Mouse (Mus musculus) stomach, postnatal 0 days (tissue): ENCODE data around the gene Adam15. TPM values are rescaled to one million over a fixed set of nuclear protein-coding genes. Genes with fewer than 3 reads are reported as not detected.

Experiments used
- ATAC-seq: fragments of 200-750 bp; cut with Nextera tagmentation; 2 replicates; pipeline ENCODE4 v1.8.0; 2017; ENCODE audit not compliant: low FRiP score, low TSS enrichment
- DNase-seq: peaks from one replicate; pipeline ENCODE4 v3.0.0-alpha.2; 2016; ENCODE audit warnings: low spot score
- H3K27ac ChIP-seq: fragments of 300-500 bp; sonication (generic); replicated peaks from 2 replicates; pipeline ENCODE4 v1.5.1; 2014; ENCODE audit warnings: mild to moderate bottlenecking, control low read depth
- H3K27me3 ChIP-seq: fragments of 300-500 bp; sonication (generic); 2 replicates; pipeline ENCODE4 v1.6.1; 2014; ENCODE audit warnings: low read length; ENCODE audit not compliant: control insufficient read depth, insufficient read depth
- H3K36me3 ChIP-seq: fragments of 300-500 bp; sonication (generic); 2 replicates; pipeline ENCODE4 v1.6.1; 2014; ENCODE audit warnings: low read length, mixed read lengths; ENCODE audit not compliant: control insufficient read depth, insufficient read depth
- H3K4me1 ChIP-seq: fragments of 300-500 bp; sonication (generic); replicated peaks from 2 replicates; pipeline ENCODE4 v1.6.1; 2014; ENCODE audit warnings: antibody characterized with exemption; ENCODE audit not compliant: control insufficient read depth, insufficient read depth
- H3K4me2 ChIP-seq: fragments of 300-500 bp; sonication (generic); replicated peaks from 2 replicates; pipeline ENCODE4 v1.6.1; 2014; ENCODE audit warnings: low read depth, mild to moderate bottlenecking, control low read depth, moderate library complexity
- H3K4me3 ChIP-seq: fragments of 300-500 bp; sonication (generic); 2 replicates; pipeline ENCODE4 v1.5.1; 2014; ENCODE audit warnings: low read depth, low read length, control low read depth
- H3K9ac ChIP-seq: fragments of 300-500 bp; sonication (generic); 2 replicates; pipeline ENCODE4 v1.6.1; 2014; ENCODE audit warnings: mild to moderate bottlenecking, low read length, control low read depth, mixed read lengths
- H3K9me3 ChIP-seq: fragments of 300-500 bp; sonication (generic); 2 replicates; pipeline ENCODE4 v1.6.1; 2016; ENCODE audit warnings: low read length; ENCODE audit not compliant: control insufficient read depth
- CTCF ChIP-seq: IDR thresholded peaks from 2 replicates; pipeline ENCODE4 v1.5.1; 2016; ENCODE audit warnings: antibody characterized with exemption, low read depth, mild to moderate bottlenecking, moderate library complexity
- EP300 ChIP-seq: optimal IDR thresholded peaks from 2 replicates; pipeline ENCODE3; 2016; ENCODE audit warnings: antibody characterized with exemption
- WGBS: fragments of 180-500 bp; shearing (Covaris S2); extraction: QIAGEN DNeasy Blood & Tissue Kit; methylation state at CpG from one replicate; pipeline ENCODE4 v1.1.7; 2014; 5-methylcytosine and 5-hydroxymethylcytosine counted together
- polyA plus RNA-seq: library from polyadenylated mRNA; unstranded; fragments of >200 nt; fragmentation: Nextera tagmentation; extraction: Ambion mirVana; gene quantifications from 2 replicates; pipeline ENCODE4 v1.2.1, GENCODE M21; 2015

Gene Adam15
- polyA plus RNA-seq, 1 experiment from 2014 or later, result 43.0 TPM

DNA sequence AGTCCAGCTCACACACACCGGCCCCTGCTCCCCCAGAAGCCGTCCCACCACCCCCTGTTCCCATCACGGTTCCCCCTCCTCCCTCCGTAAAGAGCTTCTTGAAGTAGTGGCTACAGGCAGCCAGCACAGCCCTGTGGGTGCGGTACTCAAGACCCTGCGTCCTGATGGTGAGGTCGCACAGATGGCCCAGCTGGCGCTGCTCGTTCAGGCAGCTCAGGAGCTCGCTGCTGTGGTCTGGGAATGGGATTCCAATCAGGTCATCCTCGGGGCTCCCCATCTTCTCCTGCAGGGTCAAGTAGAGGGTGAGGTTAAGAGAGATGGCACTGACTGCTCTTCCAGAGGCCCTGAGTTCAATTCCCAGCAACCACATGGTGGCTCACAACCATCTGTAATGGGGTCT, 31.4 kb upstream of the Adam15 start:
- no peak for DNase-seq
- Histone ChIP-seq H3K27ac (no peak overlapping the region), H3K36me3 (peaks cover 7% of the 10 kb centered on the region), H3K4me2 (no peak overlapping the region), H3K9ac (no peak overlapping the region), H3K27me3 (no peaks in the 10 kb centered on the region), H3K4me3 (no peak overlapping the region), H3K4me1 (peaks cover 8% of the 10 kb centered on the region), H3K9me3 (no peaks in the 10 kb centered on the region)
- no peak for ATAC-seq
- WGBS, result 78% methylated on average over 11 of the region's 11 CpGs
- TF ChIP-seq EP300, result no peak
- no peak for TF ChIP-seq CTCF

DNA sequence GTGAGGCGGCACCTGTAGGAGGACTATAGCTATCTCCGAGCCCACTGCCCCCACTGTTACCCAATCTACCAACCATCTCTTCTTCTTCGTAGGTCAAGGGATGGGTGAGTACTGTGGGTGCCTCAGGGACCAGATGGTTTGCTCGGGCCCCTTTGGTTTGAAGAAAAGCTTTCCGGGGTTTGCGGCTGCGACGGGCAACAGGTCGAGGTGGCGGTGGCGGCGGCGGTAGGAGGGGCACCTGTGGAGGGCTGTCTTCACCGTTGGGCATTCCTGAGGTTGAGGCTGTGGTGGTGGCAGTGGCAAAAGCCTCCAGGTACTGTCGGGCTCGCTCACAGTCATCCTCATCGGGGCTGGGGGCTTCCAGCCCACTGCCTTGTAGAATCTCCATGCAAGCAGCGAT, 30.9 kb upstream of the Adam15 start:
- WGBS, result 92% methylated on average over 18 of the region's 18 CpGs
- Histone ChIP-seq H3K4me1 (peaks cover 8% of the 10 kb centered on the region), H3K36me3 (peaks cover 7% of the 10 kb centered on the region), H3K9me3 (no peaks in the 10 kb centered on the region), H3K4me2 (no peak overlapping the region), H3K9ac (no peak overlapping the region), H3K4me3 (no peak overlapping the region), H3K27me3 (no peaks in the 10 kb centered on the region), H3K27ac (no peak overlapping the region)
- no peak for ATAC-seq
- no peak for TF ChIP-seq CTCF
- TF ChIP-seq EP300, result no peak
- DNase-seq, result no peak

DNA sequence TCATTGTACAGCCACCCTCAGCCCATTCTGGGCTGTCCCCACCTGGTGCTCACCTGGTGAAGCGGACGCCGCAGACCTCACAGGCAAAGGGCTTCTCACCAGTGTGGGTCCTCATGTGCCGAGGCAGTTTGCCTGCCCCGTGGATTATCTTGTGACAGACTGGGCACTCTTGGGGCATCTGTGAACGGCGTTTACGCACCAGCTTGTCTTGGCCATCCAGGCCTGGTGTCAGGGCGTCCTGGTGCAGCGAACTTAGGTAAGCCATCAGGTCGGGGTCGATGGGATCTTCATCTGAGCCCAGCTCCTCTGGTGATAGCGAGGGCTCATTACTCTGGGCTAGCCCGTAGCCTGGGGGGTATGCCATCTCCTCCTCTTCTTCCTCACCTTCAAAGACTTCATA, 30.5 kb upstream of the Adam15 start:
- TF ChIP-seq CTCF, result no peak
- TF ChIP-seq EP300, result no peak
- Histone ChIP-seq H3K27me3 (no peaks in the 10 kb centered on the region), H3K4me1 (peaks cover 8% of the 10 kb centered on the region), H3K4me3 (no peak overlapping the region), H3K36me3 (peaks cover 7% of the 10 kb centered on the region), H3K4me2 (no peak overlapping the region), H3K27ac (no peak overlapping the region), H3K9me3 (no peaks in the 10 kb centered on the region), H3K9ac (no peak overlapping the region)
- 91% methylated on average over 14 of the region's 14 CpGs for WGBS
- DNase-seq, result no peak
- ATAC-seq, result no peak

DNA sequence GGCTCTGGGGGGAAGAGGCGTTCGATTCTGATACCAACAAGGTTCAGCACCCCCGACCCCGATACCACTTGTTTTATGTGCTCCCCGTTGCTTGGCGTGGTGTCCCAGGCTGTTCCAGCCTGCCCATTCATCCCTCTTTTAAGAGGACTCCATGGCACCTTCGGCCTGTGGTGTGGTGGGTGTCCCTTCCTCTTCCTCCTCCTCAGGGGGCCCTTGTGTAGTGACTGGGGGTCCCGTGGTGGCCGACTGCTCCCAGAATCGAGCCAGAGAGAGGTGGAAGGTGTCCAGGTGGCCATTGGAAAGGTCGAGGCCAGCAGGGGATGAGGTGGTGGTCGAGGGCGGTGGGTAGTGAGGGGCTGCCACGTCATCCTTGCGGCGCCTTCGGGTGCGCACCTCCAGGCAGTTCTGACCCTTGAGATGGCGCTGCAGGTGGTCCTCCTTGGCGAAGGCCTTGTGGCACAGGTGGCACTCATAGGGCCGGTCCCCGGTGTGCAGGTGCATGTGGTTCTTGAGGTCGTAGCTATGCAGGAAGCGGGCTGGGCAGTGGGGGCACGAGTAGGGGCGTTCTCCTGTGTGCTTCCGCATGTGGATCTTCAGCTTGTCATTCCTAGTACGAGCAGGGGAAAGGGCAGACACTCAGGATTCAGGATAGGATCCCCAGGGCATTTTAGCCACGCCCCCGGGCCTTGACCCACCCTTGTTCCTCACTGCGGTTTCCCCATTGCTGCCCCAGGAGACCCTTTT, 29.8 kb upstream of the Adam15 start:
- Histone ChIP-seq H3K9ac (no peak overlapping the region), H3K36me3 (peaks cover 7% of the 10 kb centered on the region), H3K9me3 (no peaks in the 10 kb centered on the region), H3K27ac (peak overlapping the region; percentile 80; the same call in 1 of the 2 replicates), H3K27me3 (no peaks in the 10 kb centered on the region), H3K4me2 (no peak overlapping the region), H3K4me3 (no peak overlapping the region), H3K4me1 (peaks cover 4% of the 10 kb centered on the region)
- no peak for TF ChIP-seq CTCF
- no peak for TF ChIP-seq EP300
- ATAC-seq (no peak), DNase-seq (no peak)
- 84% methylated on average over 31 of the region's 31 CpGs for WGBS

DNA sequence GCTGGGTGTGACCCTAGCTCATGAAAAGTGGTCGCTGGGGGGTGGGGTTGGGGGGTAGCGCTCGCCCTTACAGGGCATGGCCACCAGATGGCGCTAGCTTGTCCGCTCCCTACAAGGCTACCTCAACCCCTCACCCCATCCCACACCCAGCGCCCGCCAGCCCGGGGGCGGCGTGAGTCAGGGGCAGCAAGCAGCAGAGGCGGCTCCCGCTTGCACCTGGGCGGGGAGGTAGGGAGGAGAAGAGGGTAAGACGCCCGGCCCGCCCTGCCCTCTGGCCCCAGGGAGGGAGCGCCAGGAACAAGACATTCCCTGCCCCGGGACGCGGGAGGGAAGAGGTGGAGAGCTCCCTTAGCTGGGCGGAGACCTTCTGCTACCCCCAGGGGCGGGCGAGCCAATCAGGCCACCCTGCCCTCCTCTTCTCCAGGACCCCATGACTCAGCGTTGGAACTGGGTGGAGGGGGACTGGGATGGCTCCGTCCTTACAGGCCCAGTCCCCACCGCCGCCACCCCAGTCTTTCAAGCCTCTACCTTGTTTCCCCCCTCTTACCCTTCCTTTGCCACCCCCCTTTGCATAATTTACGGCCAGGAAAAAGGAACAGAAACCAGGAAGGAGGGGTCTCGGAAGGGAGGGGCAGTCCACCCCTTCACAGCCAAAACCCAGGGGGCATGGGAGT, 28.7 kb upstream of the Adam15 start:
- H3K9me3 ChIP-seq, result no peaks in the 10 kb centered on the region
- peak overlapping the region; percentile 52 for H3K4me2 ChIP-seq
- DNase-seq (peak; percentile 96), ATAC-seq (peak; percentile 96)
- H3K4me1 ChIP-seq, result peaks cover 4% of the 10 kb centered on the region
- H3K9ac ChIP-seq, result peak overlapping the region; percentile 52
- TF ChIP-seq CTCF (peak; percentile 94), EP300 (peak; percentile 96)
- H3K27me3 ChIP-seq, result no peaks in the 10 kb centered on the region
- 2% methylated on average over 28 of the region's 29 CpGs for WGBS
- H3K27ac ChIP-seq, result peak overlapping the region; percentile 80
- H3K36me3 ChIP-seq, result peaks cover 7% of the 10 kb centered on the region
- H3K4me3 ChIP-seq, result peak overlapping the region; percentile 41

DNA sequence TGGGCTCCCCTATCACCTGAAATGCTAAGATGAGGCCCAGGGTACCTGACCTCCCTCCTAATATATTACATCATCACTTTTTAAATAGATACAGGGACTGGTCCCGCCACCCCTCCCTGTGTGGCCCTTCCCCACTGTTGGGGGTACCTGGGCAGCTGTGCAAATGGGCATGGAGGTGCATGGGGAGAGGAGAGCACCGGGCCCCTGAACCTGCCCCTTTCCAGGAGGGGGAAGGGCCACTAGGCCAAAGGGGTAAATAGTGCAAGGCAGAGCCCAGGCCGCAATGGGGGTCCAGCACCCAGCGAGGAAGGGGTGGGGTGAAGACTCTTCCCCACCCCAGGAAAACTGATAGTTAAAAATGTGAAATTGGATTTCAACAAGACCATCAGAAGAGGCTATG, 28.0 kb upstream of the Adam15 start:
- TF ChIP-seq EP300 (no peak), CTCF (no peak)
- peak overlapping the region; percentile 80 for H3K27ac ChIP-seq
- H3K36me3 ChIP-seq, result peaks cover 7% of the 10 kb centered on the region
- H3K4me3 ChIP-seq, result no peak overlapping the region
- H3K4me2 ChIP-seq, result peak overlapping the region; percentile 52
- peak overlapping the region; percentile 52 for H3K9ac ChIP-seq
- no peaks in the 10 kb centered on the region for H3K9me3 ChIP-seq
- ATAC-seq (peak; percentile 8), DNase-seq (no peak)
- H3K27me3 ChIP-seq, result no peaks in the 10 kb centered on the region
- 66% methylated on average over 4 of the region's 4 CpGs for WGBS
- H3K4me1 ChIP-seq, result peaks cover 4% of the 10 kb centered on the region
